Mouse (Mus musculus): ENCODE measurements around the gene Ttll10.

DNA sequence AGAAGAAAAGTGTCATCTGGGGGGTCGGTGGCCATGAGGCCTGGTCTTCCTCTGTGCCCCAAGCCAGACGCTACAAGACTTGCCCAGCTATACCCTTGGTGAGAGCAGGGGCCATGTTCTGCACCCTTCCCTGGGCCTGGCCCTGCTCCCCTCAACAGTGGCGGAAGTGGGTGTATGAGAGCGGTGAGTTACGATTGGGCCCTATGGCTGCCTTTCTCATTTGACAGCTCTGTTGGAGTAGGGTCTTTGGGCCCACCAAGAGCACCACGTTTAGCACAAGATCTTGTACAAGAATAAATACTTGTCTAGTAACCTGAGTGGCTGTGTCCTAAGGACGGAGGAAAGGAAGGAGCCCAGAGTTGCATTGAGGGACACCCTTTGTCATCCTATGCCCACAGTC is 30.6 kb downstream of the Ttll10 start:
- TF ChIP-seq CTCF (IDR thresholded peaks at IDR 0.05; ENCODE audit: insufficient read depth, low read length): no peak
- no peak for TF ChIP-seq POLR2A (IDR thresholded peaks at IDR 0.05; ENCODE audit: borderline replicate concordance, extremely low read depth, low read depth, low read length)

Data from lung, adult 2 months (tissue).